Mouse (Mus musculus) brown adipose tissue, adult 24 weeks (tissue): ENCODE results near the gene Neil3. TPM values are rescaled to one million over a fixed set of nuclear protein-coding genes. Genes with fewer than 3 reads are reported as not detected.
"Not testable (repeated sequence)": the region's sequence is repeated elsewhere in the genome, so short reads cannot be mapped to it uniquely, and the experiment has no call there.

Experiments used
- H3K27ac ChIP-seq: fragments of 200-500 bp; replicated peaks from 2 replicates; pipeline ENCODE4 v1.5.1; 2012; ENCODE audit warnings: low read depth, mild to moderate bottlenecking, low read length
- H3K4me1 ChIP-seq: fragments of 200-500 bp; 2 replicates; pipeline ENCODE4 v1.6.1; 2012; ENCODE audit warnings: low read length, mixed read lengths; ENCODE audit not compliant: control insufficient read depth, insufficient read depth, insufficient read length
- H3K4me3 ChIP-seq: fragments of 200-500 bp; 2 replicates; pipeline ENCODE4 v1.5.1; 2012; ENCODE audit warnings: low read depth, mild to moderate bottlenecking, low read length, moderate library complexity; ENCODE audit not compliant: insufficient read depth
- polyA plus RNA-seq: library from polyadenylated mRNA; stranded (reverse); fragments of >200 nt; gene quantifications from 2 replicates; pipeline ENCODE4 v1.2.4, GENCODE M21; 2012; ENCODE audit not compliant: missing spikeins, insufficient read depth, insufficient read length

Gene Neil3
- polyA plus RNA-seq, 1 experiment, result not detected

DNA sequence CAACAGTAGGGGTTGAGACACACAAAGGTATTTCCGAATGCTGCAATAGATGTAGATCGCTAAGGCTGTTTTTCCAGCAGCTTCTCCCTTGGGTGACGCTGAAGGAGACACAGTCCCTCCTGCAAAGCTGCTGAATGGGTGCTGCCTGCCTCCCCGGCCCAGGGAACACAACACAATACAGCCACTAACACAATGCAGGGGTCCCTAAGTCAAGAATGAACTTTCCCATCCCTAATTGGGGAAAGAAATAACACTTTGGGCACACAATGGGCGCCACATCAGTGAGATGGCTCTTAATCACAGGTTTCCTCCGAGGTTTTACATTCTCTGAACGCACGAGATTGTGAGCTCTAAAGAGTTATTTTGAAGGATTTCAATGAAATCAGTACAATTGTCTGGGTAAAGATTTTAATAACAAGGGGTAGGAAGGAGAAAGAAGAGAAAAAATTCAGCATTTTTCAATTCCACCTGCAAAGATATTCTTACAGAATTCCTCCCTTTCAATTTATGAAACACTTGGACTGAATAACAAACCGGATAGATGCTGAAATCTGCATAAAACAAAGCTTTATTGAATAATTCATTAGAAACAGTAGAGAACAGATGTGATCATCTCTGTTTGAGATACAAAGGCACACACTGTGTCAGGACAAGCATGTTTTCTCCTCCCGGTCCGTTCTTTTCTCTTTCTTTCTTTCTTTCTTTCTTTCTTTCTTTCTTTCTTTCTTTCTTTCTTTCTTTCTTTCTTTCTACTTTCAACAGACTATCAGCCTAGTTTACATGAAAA lies 38.6 kb downstream of the Neil3 start:
- Histone ChIP-seq H3K4me1 (no peaks in the 10 kb centered on the region), H3K27ac (no peak overlapping the region)

DNA sequence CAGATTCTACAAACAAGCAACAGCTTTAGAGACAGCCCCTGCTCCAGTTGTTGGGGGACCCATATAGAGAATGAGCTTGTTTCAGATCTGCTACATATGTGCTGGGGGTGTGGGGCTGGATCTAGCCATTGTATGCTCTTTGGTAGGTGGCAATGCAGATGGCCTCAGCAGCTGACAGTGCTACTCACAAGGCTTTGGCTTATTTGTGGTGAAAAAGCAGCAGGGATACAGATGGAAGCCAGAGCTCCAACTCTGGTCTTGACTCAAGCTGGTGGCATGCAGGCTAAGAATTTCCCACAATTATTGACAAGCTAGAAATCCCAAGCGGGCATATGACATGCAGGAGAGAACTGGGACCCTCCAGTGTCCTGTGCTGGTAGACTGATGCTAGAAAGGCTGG lies 40.8 kb downstream of the Neil3 start:
- H3K27ac ChIP-seq, result no peak overlapping the region
- no peaks in the 10 kb centered on the region for H3K4me1 ChIP-seq
- H3K4me3 ChIP-seq, result no peak overlapping the region

More for the DNA sequence above, 38.6 kb downstream of the Neil3 start:
- H3K4me3 ChIP-seq, result no peak overlapping the region

DNA sequence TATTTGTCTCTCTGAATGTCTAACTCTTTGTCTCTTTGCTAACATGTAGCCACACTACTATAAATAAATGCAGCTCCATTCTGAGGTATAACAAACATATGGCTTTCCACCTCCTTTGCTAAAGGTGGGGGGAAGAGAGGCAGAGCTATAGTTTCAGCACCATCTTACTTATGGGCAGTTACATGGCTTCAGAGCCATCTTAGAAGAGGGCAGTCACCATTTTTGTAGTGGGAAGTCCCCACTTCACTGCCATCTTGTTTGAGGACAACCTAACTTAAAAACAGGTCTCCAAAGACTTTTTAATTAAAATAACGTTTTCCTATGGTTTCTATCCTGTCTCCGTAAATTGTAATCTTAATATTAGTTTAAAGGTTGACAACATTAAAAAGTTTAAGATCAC lies 47.1 kb downstream of the Neil3 start:
- Histone ChIP-seq H3K4me1 (no peaks in the 10 kb centered on the region), H3K4me3 (no peak overlapping the region), H3K27ac (no peak overlapping the region)

GRCm38 (mm10) chr8:53573600-53573999 lies 65.3 kb downstream of the Neil3 start:
- Histone ChIP-seq H3K4me3 (no peak overlapping the region), H3K4me1 (no peaks in the 10 kb centered on the region), H3K27ac (no peak overlapping the region)

- Histone ChIP-seq H3K4me3 (no peak overlapping the region), H3K27ac (no peak overlapping the region)
Measured at GRCm38 (mm10) chr8:53566223-53566622, 72.6 kb downstream of the Neil3 start.

GRCm38 (mm10) chr8:53562441-53563040 lies 76.3 kb downstream of the Neil3 start:
- Histone ChIP-seq H3K4me3 (no peak overlapping the region), H3K4me1 (no peaks in the 10 kb centered on the region), H3K27ac (no peak overlapping the region)

More at GRCm38 (mm10) chr8:53566223-53566622, 72.6 kb downstream of the Neil3 start:
- no peaks in the 10 kb centered on the region for H3K4me1 ChIP-seq

GRCm38 (mm10) chr8:53539585-53539984 lies 99.3 kb downstream of the Neil3 start:
- Histone ChIP-seq H3K4me3 (no peak overlapping the region), H3K4me1 (no peaks in the 10 kb centered on the region), H3K27ac (no peak overlapping the region)

GRCm38 (mm10) chr8:53538049-53538448 lies 100.8 kb downstream of the Neil3 start:
- H3K4me3 ChIP-seq, H3K4me1 ChIP-seq, H3K27ac ChIP-seq: not testable (repeated sequence)

Other genes starting within 250 kb of the Neil3 start
- gene Aga, start 127.3 kb downstream of the Neil3 start, polyA plus RNA-seq, result 43.0 and 50.9 TPM in 2 replicates